Mouse (Mus musculus) embryonic stem cell, embryonic (primary cell): Measurements from ENCODE around the gene Olfr102.

ENCODE experiments used
- CTCF ChIA-PET, 4 experiments: fragments of 300-600 bp in 2 of 4; fragments of 350-600 bp in 2 of 4; sonication (Branson Sonifier 250); formaldehyde crosslinking; loops; one replicate each; lab custom pipeline; 2022; ENCODE audit warnings: inconsistent platforms in 2 of 4; lab: Charles Lee
- POLR2A ChIA-PET, 4 experiments: fragments of 300-600 bp in 2 of 4; fragments of 350-600 bp in 2 of 4; sonication (Branson Sonifier 250); formaldehyde crosslinking; loops; one replicate each; lab custom pipeline; 2022; ENCODE audit warnings: antibody characterized with exemption in 4 of 4, inconsistent platforms in 1 of 4; lab: Charles Lee

The Olfr102 gene

GRCm38 (mm10) chr17:37316954-37317353, at the start of gene Olfr102:
Gene Olfr102, minus strand, starts transcription at chr17:37317054.
- CTCF ChIA-PET, result no interaction called here

DNA sequence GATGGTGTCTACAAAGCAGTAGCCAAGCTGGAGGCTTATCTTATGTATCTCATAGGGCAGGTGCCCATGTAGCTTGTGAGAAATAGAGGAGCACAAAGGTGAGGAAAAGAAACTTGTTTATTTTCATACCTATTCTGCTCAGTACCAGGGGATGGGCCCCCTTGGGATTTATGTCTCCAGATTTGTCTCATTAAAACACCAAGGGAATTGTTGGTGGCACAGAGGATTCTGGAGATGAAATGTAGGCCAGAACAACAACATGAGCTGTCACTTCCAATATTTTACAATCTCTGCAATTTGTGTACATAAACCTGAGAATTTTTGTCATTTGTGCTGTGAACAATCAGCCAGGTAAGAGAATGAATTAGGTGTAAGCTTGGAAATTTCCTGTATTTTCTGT, 42.4 kb upstream of the Olfr102 start, which contains the start of gene Olfr104-ps:
Olfr104-ps (plus strand) TSS at position 301 of the 400 bp plus-strand sequence.
- CTCF ChIA-PET, result interaction anchor here in 1 of 4 experiments (0.6 kb wide), 1 partner anchor 276 kb away, joined by 9 read pairs; no protein-coding TSS in a partner anchor
- POLR2A ChIA-PET, result no interaction called here

More at GRCm38 (mm10) chr17:37316954-37317353, at the start of gene Olfr102:
- POLR2A ChIA-PET, result no interaction called here

- CTCF ChIA-PET, result no interaction called here
- POLR2A ChIA-PET, result no interaction called here
Measured at GRCm38 (mm10) chr17:37339598-37339997, 22.7 kb upstream of the Olfr102 start, which contains the start of gene Olfr103. Gene Olfr103, minus strand, starts transcription at chr17:37339698.

- POLR2A ChIA-PET, result no interaction called here
- CTCF ChIA-PET, result interaction anchor here (0.6 to 1.0 kb wide), 4 partner anchors 11 to 631 kb away, joined by 3 to 6 read pairs (median 4); no protein-coding TSS in a partner anchor
Measured at GRCm38 (mm10) chr17:37310146-37310699, 6.6 kb downstream of the Olfr102 start.

DNA sequence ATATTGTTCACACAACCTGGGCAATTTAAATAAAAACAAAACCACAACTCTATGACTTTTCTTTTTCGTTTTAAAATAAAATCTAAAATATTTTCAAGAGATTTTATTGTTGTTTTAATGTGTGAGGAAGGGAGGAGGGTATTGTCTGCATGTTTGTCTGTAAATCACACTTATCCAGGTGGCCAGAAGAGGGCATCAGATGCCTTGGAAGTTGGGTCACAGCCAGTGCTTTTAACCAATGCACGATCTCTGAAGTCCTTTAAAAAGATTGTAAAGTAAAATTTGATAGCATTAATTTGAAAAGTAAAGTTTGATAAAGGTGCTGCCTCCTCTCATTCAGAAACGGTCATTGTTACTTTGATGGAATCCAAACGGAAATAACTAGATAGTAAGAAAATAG, 8.4 kb downstream of the Olfr102 start:
- POLR2A ChIA-PET, result interaction anchor here in 1 of 4 experiments (0.6 kb wide), 1 partner anchor 22 kb away, joined by 3 read pairs; no protein-coding TSS in a partner anchor
- CTCF ChIA-PET, result no interaction called here

- POLR2A ChIA-PET, result no interaction called here
- CTCF ChIA-PET, result no interaction called here
Measured at GRCm38 (mm10) chr17:37304213-37304612, 12.6 kb downstream of the Olfr102 start, which contains the start of gene Olfr101. Gene Olfr101, minus strand, starts transcription at chr17:37304313.

DNA sequence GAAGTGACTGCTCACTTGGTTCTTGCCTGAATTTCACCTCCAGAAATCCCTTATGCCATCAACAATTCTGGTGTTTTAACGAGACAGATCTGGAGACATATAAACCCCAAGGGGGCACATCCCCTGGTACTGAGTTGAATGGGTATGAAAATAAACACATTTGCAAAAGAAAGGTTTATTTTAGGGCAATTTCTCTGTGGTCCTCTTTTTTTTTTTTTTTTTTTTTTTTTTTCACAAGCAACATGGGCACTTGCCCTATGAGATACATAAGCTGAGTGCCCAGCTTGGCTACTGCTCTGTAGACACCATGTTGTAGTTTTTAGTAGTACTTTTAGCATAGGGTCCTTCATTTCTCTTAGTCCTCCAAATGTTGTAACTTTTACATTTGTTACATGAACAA, 33.5 kb downstream of the Olfr102 start, which contains the start of gene Olfr99:
Olfr99 (minus strand) TSS at position 101 of the 400 bp plus-strand sequence.
- ChIA-PET POLR2A (no interaction called here), CTCF (no interaction called here)

DNA sequence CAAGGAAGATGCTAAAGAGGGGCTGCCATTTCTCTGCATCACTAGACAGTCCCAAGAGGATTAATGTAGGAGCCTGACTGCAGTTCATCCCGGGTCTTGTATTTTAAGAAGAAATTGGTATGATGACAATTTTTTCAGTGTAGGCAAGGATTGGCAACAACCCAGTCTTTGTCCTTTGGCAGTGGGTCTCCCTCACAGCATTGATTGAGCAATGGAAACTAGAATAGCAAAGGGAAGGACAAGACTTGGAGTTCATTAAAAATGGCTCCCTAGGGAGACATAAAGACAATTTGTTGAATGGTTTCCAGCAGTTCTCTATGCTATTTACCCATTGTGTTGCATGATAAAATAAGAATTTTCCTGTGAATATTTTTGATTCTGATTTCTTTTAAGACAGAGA, 36.5 kb downstream of the Olfr102 start:
- ChIA-PET POLR2A (no interaction called here), CTCF (no interaction called here)

GRCm38 (mm10) chr17:37276573-37276972, 40.3 kb downstream of the Olfr102 start:
- POLR2A ChIA-PET, result no interaction called here
- CTCF ChIA-PET, result no interaction called here

GRCm38 (mm10) chr17:37275626-37276248, 41.1 kb downstream of the Olfr102 start:
- CTCF ChIA-PET, result no interaction called here
- POLR2A ChIA-PET, result no interaction called here

- CTCF ChIA-PET, result interaction anchor here in 1 of 4 experiments (0.6 kb wide), 1 partner anchor 187 kb away, joined by 3 read pairs; no protein-coding TSS in a partner anchor
Measured at GRCm38 (mm10) chr17:37270702-37271092, 46.2 kb downstream of the Olfr102 start.

DNA sequence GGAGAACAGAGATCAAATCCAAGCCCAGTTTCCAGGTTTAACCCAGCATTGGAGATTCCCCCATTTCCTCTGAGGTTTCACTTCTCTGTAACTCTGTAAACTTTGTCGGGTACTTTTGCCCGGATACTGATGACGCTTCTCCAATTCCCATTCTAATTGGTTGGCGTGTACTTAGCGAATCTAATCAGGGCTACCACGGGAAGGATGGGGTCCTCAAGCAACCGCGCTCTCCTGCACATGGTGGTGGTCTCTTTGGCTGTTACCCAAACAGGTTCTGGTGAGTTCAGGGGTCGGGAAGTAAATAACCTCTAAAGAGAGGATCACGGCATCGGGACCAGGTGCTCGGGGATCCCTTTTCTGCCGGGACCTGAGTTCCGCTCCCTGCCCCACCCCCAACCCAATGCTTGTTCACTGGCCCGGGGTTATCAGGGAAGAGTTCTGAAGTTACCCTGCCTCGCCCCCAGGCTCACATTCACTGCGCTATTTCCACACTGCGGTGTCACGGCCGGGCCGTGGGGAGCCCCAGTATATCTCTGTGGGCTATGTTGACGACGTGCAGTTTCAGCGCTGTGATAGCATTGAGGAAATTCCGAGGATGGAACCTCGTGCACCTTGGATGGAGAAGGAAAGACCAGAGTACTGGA, 46.7 kb downstream of the Olfr102 start, which contains the start of gene H2-M3:
H2-M3 (plus strand) TSS at position 163 of the 644 bp plus-strand sequence.
- POLR2A ChIA-PET, result no interaction called here
- CTCF ChIA-PET, result interaction anchor here in 1 of 4 experiments (0.6 kb wide), 1 partner anchor 187 kb away, joined by 3 read pairs; no protein-coding TSS in a partner anchor

More at GRCm38 (mm10) chr17:37270702-37271092, 46.2 kb downstream of the Olfr102 start:
- POLR2A ChIA-PET, result no interaction called here

DNA sequence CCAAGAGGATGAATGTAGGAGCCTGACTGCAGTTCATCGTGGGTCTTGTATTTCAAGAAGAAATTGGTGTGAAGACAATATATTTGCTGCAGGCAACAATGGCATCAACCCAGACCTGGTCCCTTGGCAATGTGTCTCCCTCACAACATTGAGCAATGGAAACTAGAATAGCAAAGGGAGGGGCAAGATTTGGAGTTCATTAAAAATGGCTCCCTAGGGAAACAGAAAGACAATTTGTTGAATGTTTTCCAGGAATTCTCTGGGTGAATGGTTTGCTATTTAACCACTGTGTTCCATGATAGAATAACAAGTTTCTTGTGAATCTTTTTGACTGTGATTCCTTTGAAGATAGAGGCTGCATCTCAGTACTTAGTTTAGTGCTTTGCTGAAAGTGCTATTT, 53.2 kb downstream of the Olfr102 start, which contains the start of gene Olfr98:
Olfr98 (minus strand) TSS at position 124 of the 400 bp plus-strand sequence.
- ChIA-PET CTCF (no interaction called here), POLR2A (no interaction called here)
